Comparison of ENCODE assay signal across 9 mouse cellular contexts in the genomic region with DNA sequence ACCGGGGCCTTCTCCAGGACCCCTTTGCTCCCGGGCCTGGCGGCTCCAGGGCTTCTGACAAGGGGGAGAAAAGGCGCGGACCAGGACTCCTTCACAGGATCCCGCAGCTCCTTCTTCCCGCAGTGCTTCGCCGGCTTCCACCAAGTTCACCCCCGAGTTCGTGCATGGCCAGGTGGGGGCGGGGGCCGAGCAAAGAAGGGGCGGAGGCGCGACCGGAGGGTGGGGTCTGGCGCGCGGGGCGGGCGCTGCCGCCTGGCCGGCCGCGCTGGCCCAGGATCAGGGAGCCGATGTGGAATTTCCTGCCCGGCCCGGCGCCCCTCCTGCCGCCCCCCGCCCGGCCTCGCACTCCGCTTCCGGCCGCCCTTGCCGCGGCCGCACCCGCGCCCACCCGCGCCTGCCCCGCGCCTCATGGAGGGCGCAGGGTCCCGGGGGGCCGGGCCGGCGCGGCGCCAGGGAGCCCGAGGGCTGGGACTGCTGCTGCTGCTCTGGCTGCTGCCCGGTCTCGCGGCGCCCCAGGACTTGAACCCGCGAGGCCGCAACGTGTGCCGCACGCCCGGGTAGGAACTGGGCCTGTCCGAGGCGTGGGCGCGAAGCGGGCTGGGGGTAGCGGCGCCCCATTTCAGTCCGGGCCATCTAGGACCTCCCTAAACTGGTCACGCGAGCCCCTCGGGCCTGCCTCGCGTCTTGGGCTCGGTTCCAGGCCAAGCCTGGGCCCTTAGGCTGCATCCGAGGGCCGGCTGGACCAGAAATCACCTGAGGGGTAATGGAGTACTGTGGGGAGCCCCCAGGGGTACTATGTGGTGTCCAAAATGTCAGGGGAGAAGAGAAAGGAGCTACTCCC. TPM values are rescaled to one million over a fixed set of nuclear protein-coding genes. Genes with fewer than 3 reads are reported as not detected.
DNase-seq lines count a peak whose midpoint lies in the region; ATAC-seq lines count a peak whose summit lies in the region.
"Had no signal": no experiment of that assay in that cellular context is flagged by ENCODE, and none has a peak within 500 bp of the region (broad histone marks: within the 10 kb centered on the region; RNA-seq: fewer than 3 reads in every experiment).

Scarf2 (plus strand) TSS at position 312 of the 841 bp plus-strand sequence.

- H3K9ac ChIP-seq in embryonic facial prominence, embryonic 15.5 days: peak within 1 kb of the TSS; percentile 89
- H3K9ac ChIP-seq in heart, embryonic 16.5 days (ENCODE audit: low read length): peak within 1 kb of the TSS; percentile 79
- peak within 1 kb of the TSS; percentile 94 for H3K9ac ChIP-seq in limb, embryonic 11.5 days (ENCODE audit: low read length)
- H3K9ac ChIP-seq in midbrain, embryonic 14.5 days (replicated peaks; ENCODE audit: low read length): peak within 1 kb of the TSS; percentile 56

- peaks cover 10% of the 10 kb centered on the region for H3K27me3 ChIP-seq in embryonic facial prominence, embryonic 15.5 days
- peaks cover 35% of the 10 kb centered on the region for H3K27me3 ChIP-seq in heart, embryonic 16.5 days (ENCODE audit: control insufficient read depth, insufficient read depth, low read length)
- H3K27me3 ChIP-seq in limb, embryonic 11.5 days (ENCODE audit: control insufficient read depth, insufficient read depth, low read length): peaks cover 9% of the 10 kb centered on the region; the same call in 1 of the 2 replicates
- peaks cover 68% of the 10 kb centered on the region for H3K27me3 ChIP-seq in midbrain, embryonic 14.5 days (ENCODE audit: control insufficient read depth, insufficient read depth, low read length)

- peak within 1 kb of the TSS; percentile 55 for H3K4me2 ChIP-seq in embryonic facial prominence, embryonic 15.5 days (replicated peaks)
- peak within 1 kb of the TSS; percentile 81 for H3K4me2 ChIP-seq in heart, embryonic 16.5 days (ENCODE audit: low read depth, low read length)
- H3K4me2 ChIP-seq in limb, embryonic 11.5 days (ENCODE audit: low read depth, severe bottlenecking): peak within 1 kb of the TSS; percentile 82
- H3K4me2 ChIP-seq in midbrain, embryonic 14.5 days (ENCODE audit: low read length): peak within 1 kb of the TSS; percentile 79

- peaks cover 15% of the 10 kb centered on the region for H3K36me3 ChIP-seq in embryonic facial prominence, embryonic 15.5 days
- peaks cover 5% of the 10 kb centered on the region; the same call in 1 of the 2 replicates for H3K36me3 ChIP-seq in heart, embryonic 16.5 days (ENCODE audit: control insufficient read depth, insufficient read depth)
- H3K36me3 ChIP-seq in limb, embryonic 11.5 days (ENCODE audit: control insufficient read depth, insufficient read depth, low read length): peaks cover 3% of the 10 kb centered on the region; the same call in 1 of the 2 replicates
- peaks cover 16% of the 10 kb centered on the region for H3K36me3 ChIP-seq in midbrain, embryonic 14.5 days (ENCODE audit: control insufficient read depth, insufficient read depth, low read length)

- no peaks in the 10 kb centered on the region for H3K9me3 ChIP-seq in embryonic facial prominence, embryonic 15.5 days (replicated peaks)
- H3K9me3 ChIP-seq in heart, embryonic 16.5 days (replicated peaks; ENCODE audit: control insufficient read depth, low read length): no peaks in the 10 kb centered on the region
- no peaks in the 10 kb centered on the region for H3K9me3 ChIP-seq in limb, embryonic 11.5 days (ENCODE audit: control insufficient read depth, low read length)
- H3K9me3 ChIP-seq in midbrain, embryonic 14.5 days (ENCODE audit: control insufficient read depth, low read length): no peaks in the 10 kb centered on the region

- WGBS in embryonic facial prominence, embryonic 15.5 days: 1% methylated on average over 80 of the region's 81 CpGs
- 3% methylated on average over 78 of the region's 81 CpGs for WGBS in heart, embryonic 16.5 days
- under 1% methylated on average over 71 of the region's 81 CpGs for WGBS in limb, embryonic 11.5 days
- WGBS in midbrain, embryonic 14.5 days: 2% methylated on average over 57 of the region's 81 CpGs

- peaks cover 53% of the 10 kb centered on the region for H3K4me1 ChIP-seq in embryonic facial prominence, embryonic 15.5 days
- peaks cover 8% of the 10 kb centered on the region for H3K4me1 ChIP-seq in heart, embryonic 16.5 days (ENCODE audit: control insufficient read depth, insufficient read depth, low read length)
- peaks cover 25% of the 10 kb centered on the region for H3K4me1 ChIP-seq in limb, embryonic 11.5 days (ENCODE audit: control insufficient read depth, insufficient read depth, low read length)
- peaks cover 15% of the 10 kb centered on the region; the same call in 1 of the 2 replicates for H3K4me1 ChIP-seq in midbrain, embryonic 14.5 days (ENCODE audit: control insufficient read depth, insufficient read depth, low read length)

- DNase-seq in kidney, adult 18-20 months: peak; percentile 48
- no peak for DNase-seq in kidney, adult 9 months
- peak; percentile 86 for DNase-seq in limb, embryonic 11.5 days (ENCODE audit: low spot score)
- peak; percentile 49 for DNase-seq in midbrain, embryonic 14.5 days
- no peak for DNase-seq in cerebellum, adult 11-12 months
- DNase-seq in cerebellum, adult 8-10 months: no peak

- peak; percentile 75 for ATAC-seq in embryonic facial prominence, embryonic 15.5 days (ENCODE audit: insufficient number of reproducible peaks, low FRiP score, low TSS enrichment, low read depth)
- ATAC-seq in heart, embryonic 16.5 days (replicated peaks; ENCODE audit: extremely low read depth, insufficient read depth, low FRiP score): peak; percentile 38
- peak; percentile 69 for ATAC-seq in limb, embryonic 11.5 days (ENCODE audit: insufficient number of reproducible peaks, low FRiP score, low TSS enrichment, low read depth)
- ATAC-seq in midbrain, embryonic 14.5 days (ENCODE audit: low FRiP score, low TSS enrichment): peak; percentile 46

- H3K4me3 ChIP-seq in embryonic facial prominence, embryonic 15.5 days (replicated peaks): peak within 1 kb of the TSS; percentile 70
- peak within 1 kb of the TSS; percentile 61 for H3K4me3 ChIP-seq in heart, embryonic 16.5 days (ENCODE audit: low read length)
- peak within 1 kb of the TSS; percentile 81 for H3K4me3 ChIP-seq in limb, embryonic 11.5 days (ENCODE audit: low read depth, low read length)
- H3K4me3 ChIP-seq in midbrain, embryonic 14.5 days (replicated peaks; ENCODE audit: low read depth, low read length): peak within 1 kb of the TSS; percentile 42
- H3K4me3 ChIP-seq: erythroblast, embryonic 14.5 days had no signal

- H3K27ac ChIP-seq in embryonic facial prominence, embryonic 15.5 days (replicated peaks): peak within 1 kb of the TSS; percentile 97
- H3K27ac ChIP-seq in heart, embryonic 16.5 days (ENCODE audit: low read length): peak within 1 kb of the TSS; percentile 64
- peak within 1 kb of the TSS; percentile 92 for H3K27ac ChIP-seq in limb, embryonic 11.5 days (replicated peaks; ENCODE audit: low read depth, low read length)
- no peak within 1 kb of the TSS for H3K27ac ChIP-seq in midbrain, embryonic 14.5 days (replicated peaks; ENCODE audit: low read depth, low read length)

RNA-seq across cellular contexts. Expression of gene Scarf2, which starts in this region (rescaled TPM):
- polyA plus RNA-seq in embryonic facial prominence, embryonic 15.5 days (2015; fragmentation: Nextera tagmentation; extraction: Ambion mirVana): 40.7 and 43.4 TPM in 2 replicates
- polyA plus RNA-seq in heart, embryonic 16.5 days (2015; fragmentation: Nextera tagmentation; extraction: Ambion mirVana): 4.3 and 5.5 TPM in 2 replicates
- polyA plus RNA-seq in limb, embryonic 11.5 days (2014; fragmentation: Nextera tagmentation; extraction: Ambion mirVana): 23.4 and 26.4 TPM in 2 replicates
- polyA plus RNA-seq in midbrain, embryonic 14.5 days (2014; fragmentation: Nextera tagmentation; extraction: Ambion mirVana): 0.55 and 1.0 TPM in 2 replicates

Comparison
In these comparisons a context has a peak if more than half of its experiments do, and no peak if none do; other contexts are left out.
1. DNase-seq: peak in kidney, adult 18-20 months (single experiment), limb, embryonic 11.5 days (single experiment) and midbrain, embryonic 14.5 days (single experiment); none in kidney, adult 9 months (single experiment), cerebellum, adult 11-12 months (single experiment) and cerebellum, adult 8-10 months (single experiment).
2. Peak in every context shown above with its lines, with median percentiles within 50 percentile points of each other: ATAC-seq, H3K4me2 ChIP-seq, H3K4me3 ChIP-seq and H3K9ac ChIP-seq.